Mouse (Mus musculus) testis, postnatal 14 days (tissue): ENCODE results near the gene Hdac1.

Source experiments
- DNase-seq: peaks from one replicate; pipeline ENCODE4 v3.0.0; 2021; ENCODE audit warnings: low spot score

The Hdac1 gene

GRCm38 (mm10) chr4:129542592-129543141 lies at the start of gene Hdac1:
Gene Hdac1 (minus strand): TSS chr4:129542713.
- peak; percentile 99 for DNase-seq

DNA sequence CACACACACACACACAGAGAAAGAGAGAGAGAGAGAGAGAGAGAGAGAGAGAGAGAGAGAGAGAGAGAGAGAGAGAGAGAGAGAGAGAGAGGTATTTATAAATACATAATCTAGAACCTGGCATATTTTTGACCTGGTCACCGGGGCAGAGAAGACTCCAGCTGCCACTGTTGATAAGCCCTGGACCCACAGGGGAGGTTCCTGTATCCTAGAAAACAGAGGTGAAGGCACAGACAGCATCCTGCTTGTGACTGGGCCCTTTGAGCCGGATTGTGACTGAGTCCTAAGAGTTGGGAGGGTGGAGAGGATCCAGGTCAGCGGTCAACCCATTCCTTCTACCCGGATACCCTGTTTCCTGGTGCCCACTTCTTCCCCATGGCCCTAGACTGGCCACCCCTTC lies 46.4 kb upstream of the Hdac1 start:
- DNase-seq: no peak

DNA sequence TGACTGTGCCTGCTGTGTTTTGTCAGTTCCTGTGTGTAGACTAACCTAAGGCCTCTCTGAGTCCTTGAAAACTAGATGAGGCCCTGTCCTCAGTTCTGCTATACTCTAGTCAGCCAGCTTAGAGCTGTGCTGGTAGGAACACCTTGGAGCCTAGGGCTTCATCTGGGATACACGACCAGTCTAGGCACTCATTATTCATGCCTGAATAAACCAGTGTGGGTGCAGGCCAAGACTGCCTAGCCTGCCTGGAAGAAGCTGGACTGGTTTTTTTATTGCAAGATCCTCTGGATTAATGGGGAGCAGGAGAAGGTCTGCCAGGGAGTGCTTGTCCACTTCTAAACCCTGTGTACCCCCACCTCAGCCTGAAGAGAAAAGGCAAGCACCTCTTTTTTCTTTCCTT lies 44.4 kb upstream of the Hdac1 start:
- DNase-seq: no peak

DNA sequence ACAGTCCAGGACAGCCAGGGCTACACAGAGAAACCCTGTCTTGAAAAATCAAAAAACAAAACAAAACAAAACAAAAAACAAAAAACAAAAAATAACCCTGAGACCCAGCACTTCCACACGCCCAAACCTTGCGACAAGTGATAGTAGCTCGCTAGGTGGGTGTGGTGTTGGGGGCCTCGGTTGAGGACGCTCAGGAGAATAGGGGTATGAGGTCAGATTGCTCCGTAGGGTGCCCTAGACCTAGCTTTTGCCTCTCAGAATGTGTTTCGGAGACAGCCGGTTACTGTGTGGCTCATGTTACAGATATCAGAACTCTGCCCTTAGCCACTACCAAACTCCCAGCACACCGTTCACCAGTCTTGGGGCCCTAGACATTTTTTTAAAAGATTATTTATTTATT lies 43.3 kb upstream of the Hdac1 start:
- DNase-seq: no peak

DNA sequence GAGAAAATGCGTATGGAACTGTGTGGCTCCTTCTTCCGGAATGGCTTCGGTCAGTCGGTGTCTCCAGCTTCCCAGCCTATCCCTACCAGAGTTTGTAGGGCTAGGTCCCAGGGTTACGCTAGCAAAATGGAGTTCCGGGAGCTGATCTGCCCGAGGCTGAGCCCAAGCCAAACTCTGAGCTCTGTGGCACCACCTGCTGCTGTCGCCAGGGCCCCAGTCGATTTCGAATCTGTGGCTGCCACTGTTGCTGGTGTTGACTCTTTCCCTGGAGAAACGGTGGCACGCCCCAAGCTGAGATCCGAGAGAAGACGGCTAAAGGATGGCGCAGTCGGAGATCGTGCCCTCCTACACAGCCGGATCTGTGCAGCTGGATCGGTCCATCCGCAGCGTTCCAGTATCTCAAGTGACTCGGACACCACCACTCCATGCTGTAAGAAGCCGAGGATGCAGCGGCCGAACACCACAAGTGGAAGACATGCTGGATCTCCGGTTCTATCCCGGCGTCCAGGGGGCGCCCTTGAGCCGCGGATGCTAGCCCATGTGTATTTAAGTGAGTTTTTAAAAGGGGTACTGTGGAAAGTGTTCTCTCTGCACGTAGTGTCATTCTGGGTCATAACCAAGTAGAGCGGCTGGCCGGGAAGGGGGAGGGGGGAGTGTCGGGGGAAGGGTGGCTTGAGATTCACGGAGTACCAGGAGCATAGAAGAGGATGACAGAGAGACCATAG lies 42.5 kb upstream of the Hdac1 start:
- DNase-seq: peak; percentile 76

GRCm38 (mm10) chr4:129584370-129584769 lies 41.9 kb upstream of the Hdac1 start:
- DNase-seq: no peak

DNA sequence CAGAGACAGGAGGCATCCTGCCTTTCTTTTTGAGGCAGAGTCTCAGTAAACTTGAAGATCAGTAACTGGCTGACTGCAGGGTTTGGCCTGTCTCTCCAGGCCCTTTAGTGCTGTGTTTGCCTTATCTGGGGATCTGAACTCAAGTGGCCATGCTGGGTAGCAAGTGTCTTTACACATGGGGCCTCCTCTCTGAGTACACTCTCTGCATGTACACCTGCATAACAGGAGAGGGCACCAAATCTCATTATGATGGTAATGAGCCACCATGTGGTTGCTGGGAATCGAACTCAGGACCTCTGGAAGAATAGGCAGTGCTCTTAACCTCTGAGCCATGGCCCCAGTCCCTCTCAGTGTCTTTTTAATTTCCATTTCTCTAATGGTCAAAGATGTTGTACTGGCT lies 39.7 kb upstream of the Hdac1 start:
- DNase-seq: no peak

DNA sequence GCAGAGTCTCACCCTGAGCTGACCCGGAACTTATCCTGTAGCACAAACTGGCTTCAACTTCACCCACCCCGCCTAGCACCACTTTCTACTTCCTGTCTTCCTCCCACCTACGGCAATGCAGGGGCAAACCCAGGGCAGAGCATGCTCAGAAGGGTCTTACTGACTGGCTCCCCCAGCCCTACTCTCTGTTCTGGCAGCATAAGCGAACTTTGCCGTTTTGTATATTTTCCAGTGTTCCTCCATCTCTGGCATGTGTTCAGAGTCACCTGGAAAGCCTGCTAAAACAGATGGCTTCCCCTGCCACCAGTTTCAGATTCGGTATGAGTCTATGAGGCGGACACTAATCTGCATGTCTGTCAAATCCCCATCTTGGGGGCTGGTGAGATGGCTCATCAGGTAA lies 37.8 kb upstream of the Hdac1 start:
- no peak for DNase-seq

GRCm38 (mm10) chr4:129578466-129578865 lies 36.0 kb upstream of the Hdac1 start, which contains the start of gene Fam167b:
Gene Fam167b (minus strand): TSS chr4:129578549.
- DNase-seq: no peak

DNA sequence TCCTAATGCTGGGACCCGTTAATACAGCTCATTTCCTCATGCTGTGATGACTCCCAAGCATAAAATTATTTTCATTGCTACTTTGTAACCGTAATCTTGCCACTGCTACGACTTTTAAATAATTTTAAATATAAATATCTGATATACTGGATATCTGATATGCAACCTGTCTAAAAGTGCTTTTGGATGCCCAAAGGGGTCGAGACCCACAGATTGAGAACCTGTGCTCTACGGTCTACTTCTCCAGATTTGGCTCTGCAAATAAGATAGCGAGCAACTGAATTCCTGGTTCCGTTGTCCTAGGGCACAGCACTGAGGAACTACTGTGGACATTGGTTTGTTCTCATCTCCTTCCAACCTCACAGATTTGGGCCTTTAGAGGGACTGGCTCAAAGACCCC lies 35.2 kb upstream of the Hdac1 start:
- no peak for DNase-seq

DNA sequence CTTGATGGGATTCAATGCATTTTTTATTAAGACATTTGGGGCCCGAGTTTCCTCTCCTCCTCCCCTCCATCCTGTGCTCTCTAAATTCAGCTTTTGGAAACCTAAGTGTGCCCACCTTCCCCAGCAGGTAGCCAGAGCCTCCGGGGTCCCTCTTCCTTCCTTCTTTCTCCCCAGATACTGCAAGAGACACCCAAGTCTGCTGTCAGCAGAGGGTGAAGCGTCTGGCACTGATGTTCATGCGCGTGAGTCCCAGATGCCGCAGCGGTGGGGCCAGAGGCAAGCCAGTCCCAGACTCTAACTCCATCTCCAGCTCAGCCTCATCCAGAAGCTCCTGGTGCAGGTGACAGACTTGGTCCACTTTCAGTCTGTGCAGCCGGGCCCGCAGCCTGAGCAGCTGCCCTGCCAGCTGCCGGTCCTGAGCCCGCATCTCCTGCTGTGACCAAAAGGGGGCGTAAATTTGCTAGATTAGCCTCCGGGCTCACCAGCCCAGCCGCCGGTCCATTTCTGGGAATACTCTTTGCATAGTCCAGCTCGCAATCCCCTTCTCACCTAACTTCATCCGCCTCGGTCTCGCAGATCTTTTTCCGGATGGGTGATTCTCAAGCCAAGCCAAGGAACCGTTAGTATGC lies 34.5 kb upstream of the Hdac1 start:
- DNase-seq: peak; percentile 60

DNA sequence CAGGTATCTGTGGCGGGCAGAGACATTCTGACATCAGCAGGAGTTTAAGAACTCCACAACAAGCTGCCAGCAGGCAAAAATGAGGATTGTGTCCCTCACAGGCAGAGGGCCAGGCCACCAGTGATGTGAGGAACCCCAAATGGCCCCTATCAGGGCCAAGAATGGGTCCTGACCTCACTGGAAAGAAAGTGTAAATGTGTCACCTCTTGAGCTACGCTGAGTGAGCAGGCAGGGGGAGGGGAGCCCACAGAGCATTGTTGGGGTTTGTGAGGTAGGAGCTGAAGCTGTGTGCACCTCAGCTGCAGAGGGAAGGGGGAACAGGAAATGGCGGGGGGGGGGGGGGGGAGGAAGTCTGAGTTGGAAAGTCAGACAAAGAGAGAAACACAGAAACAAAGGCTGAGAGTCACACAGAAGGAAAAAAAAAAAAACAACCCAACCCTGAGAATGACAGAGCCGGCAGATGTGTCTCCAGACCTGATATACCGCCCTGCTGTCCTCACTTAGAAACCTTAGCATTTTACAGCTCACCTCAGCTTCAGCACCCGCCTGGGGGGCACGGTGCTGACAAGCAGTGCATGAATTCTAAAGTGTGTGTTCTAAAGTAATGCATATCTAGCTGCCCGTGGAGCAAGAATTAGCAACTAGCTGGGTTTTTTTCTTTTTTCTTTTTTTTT lies 32.8 kb upstream of the Hdac1 start:
- DNase-seq: no peak

DNA sequence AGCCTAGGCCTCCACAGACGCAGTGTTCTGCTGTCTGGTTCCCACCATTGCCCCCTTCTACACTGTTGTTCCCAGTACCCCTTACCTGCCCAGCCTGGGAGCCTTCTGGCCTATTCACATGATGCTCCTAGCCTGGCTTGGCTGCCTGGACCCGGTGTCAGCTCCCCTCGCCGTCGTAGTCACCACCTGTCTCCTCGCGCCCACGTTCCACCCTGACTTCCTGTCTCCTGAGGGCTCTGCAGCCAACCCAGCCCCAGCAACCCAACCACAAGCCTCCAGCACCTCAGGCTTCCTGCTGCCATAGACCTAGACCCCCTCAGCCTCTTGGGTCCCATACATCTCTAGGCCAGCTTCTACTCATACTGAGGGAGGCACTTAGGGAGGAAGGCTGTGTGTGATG lies 30.9 kb upstream of the Hdac1 start, which contains the start of gene Lck:
Gene Lck, minus strand, starts transcription at position 212 of the 400 bp plus-strand sequence.
- DNase-seq: no peak

DNA sequence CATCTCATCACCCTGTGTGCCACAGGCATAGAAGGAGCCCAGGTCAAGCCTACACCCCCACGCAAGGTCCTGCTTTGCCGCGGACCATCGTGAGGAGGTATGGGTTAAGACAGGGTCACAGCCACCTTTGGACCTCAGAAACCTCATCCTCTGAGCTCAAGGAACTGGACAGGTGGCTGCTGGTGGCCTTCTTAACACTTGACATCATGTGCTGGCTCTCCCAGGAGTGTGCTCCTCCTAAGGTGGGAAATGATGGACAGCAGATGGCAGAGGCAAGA lies 30.5 kb upstream of the Hdac1 start:
- no peak for DNase-seq

GRCm38 (mm10) chr4:129572236-129573092 lies 30.0 kb upstream of the Hdac1 start:
- DNase-seq: no peak

- DNase-seq: no peak
Observed at GRCm38 (mm10) chr4:129571551-129572084, 29.1 kb upstream of the Hdac1 start.

GRCm38 (mm10) chr4:129570028-129570427 lies 27.5 kb upstream of the Hdac1 start:
- DNase-seq: no peak

DNA sequence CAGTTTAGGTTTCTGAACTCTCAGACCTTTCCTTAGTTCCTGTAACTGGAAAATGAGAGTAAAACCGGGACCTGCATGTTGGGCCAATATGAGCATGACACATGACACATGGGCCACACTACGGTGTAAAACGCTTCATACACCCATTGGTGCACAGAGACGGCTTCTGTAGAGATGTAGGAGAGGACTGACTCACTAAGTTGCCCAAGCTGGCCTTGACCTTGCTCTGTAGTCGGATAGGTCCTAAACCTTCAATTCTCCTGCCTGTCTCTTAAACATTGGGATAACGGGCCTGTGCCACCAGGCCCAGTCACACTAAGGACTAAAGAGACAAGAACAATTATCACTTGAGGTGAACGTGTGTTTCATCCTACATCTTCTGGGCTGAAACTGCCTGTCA lies 25.9 kb upstream of the Hdac1 start:
- DNase-seq: no peak

DNA sequence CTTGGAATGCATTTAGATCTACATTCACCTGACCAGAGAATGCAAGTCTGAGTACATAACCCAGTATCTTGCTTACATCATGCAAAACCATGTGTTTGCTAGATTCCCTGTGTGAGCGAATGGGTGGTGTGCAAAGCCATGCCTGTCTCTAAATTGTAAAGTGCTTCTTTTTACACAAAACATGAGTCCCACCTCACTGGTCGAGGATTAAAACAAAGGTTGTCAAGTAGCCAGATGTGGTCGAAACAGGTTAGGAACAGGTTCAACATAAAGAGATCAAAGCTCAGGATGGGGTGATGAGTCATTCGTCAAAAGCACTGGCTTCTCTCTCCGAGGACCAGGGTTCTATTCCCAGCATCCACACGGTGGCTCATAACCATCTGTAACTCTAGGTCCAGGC lies 22.6 kb upstream of the Hdac1 start:
- DNase-seq: no peak

DNA sequence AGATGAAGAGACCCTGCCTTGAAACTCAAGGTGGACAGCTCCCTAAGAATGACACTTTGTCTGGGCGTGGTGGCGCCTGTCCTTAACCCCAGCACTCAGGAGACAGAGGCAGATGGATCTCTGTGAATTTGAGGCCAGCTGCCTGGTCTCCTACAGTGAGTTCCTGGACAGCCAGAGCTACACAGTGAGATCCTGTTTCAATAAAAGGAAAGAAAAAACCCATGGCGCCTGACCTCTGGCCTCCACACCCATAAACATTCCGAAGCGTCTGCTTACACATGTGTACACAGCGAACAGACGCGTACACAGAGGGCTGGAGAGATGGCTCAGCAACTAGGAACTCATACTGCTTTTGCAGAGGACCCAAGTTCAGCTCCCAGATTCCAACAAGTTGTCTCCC lies 21.2 kb upstream of the Hdac1 start:
- DNase-seq: no peak

- no peak for DNase-seq
Observed at GRCm38 (mm10) chr4:129561184-129561583, 18.7 kb upstream of the Hdac1 start.
